Mouse (Mus musculus): ENCODE measurements around the gene Smok3c. TPM values are rescaled to one million over a fixed set of nuclear protein-coding genes. Genes with fewer than 3 reads are reported as not detected.
"Not testable (repeated sequence)": the region's sequence is repeated elsewhere in the genome, so short reads cannot be mapped to it uniquely, and the experiment has no call there.

Smok3c gene
- total and polyA plus RNA-seq, 2 experiments: not detected

- no peak overlapping the region for H3K27ac ChIP-seq (replicated peaks; ENCODE audit: insufficient read depth, low read depth, low read length)
- DNase-seq (ENCODE audit: extremely low read depth, low read depth, low spot score): no peak
Measured at GRCm38 (mm10) chr5:138107130-138107529, 54.1 kb downstream of the Smok3c start.

DNA sequence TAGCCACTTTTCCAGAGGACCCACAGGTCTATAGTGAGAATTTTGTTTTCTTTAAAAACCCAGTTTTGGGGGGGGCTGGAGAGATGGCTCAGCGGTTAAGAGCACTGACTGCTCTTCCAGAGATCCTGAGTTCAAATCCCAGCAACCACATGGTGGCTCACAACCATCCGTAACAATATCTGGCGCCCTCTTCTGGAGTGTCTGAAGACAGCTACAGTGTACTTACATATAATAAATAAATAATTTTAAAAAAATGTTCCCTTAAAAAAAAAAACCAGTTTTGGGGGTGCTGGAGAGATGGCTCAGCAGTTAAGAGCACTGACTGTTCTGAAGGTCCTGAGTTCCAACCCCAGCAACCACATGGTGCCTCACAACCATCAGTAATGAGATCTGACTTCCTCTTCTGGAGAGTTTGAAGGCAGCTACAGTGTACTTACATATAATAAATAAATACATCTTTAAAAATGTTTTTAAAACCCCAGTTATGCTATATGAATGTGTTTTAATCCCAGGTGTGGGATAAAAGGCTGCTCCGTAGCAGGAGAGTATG lies 56.9 kb downstream of the Smok3c start:
- not testable (repeated sequence) for H3K27ac ChIP-seq (replicated peaks; ENCODE audit: insufficient read depth, low read depth, low read length); H3K9ac ChIP-seq (ENCODE audit: low read depth, low read length); H3K4me1 ChIP-seq (ENCODE audit: control insufficient read depth, insufficient read depth, low read length); DNase-seq (ENCODE audit: extremely low read depth, low read depth, low spot score); H3K79me2 ChIP-seq (ENCODE audit: control insufficient read depth, insufficient read depth, low read length); H3K4me3 ChIP-seq (ENCODE audit: insufficient read depth, low read depth, low read length); H3K36me3 ChIP-seq (ENCODE audit: control insufficient read depth, insufficient read depth, low read length); H3K27me3 ChIP-seq (ENCODE audit: control insufficient read depth, insufficient read depth, low read length)
- WGBS: 65% methylated on average over 4 of the region's 4 CpGs

More at GRCm38 (mm10) chr5:138107130-138107529, 54.1 kb downstream of the Smok3c start:
- Histone ChIP-seq H3K27me3 (ENCODE audit: control insufficient read depth, insufficient read depth, low read length) (no peaks in the 10 kb centered on the region), H3K79me2 (ENCODE audit: control insufficient read depth, insufficient read depth, low read length) (no peaks in the 10 kb centered on the region), H3K4me1 (ENCODE audit: control insufficient read depth, insufficient read depth, low read length) (no peaks in the 10 kb centered on the region; the same call in 1 of the 2 replicates), H3K4me3 (ENCODE audit: insufficient read depth, low read depth, low read length) (no peak overlapping the region), H3K36me3 (ENCODE audit: control insufficient read depth, insufficient read depth, low read length) (peaks cover 20% of the 10 kb centered on the region), H3K9ac (ENCODE audit: low read depth, low read length) (no peak overlapping the region)
- 68% methylated on average over 3 of the region's 3 CpGs for WGBS
- TF ChIP-seq CTCF (IDR thresholded peaks at IDR 0.05; ENCODE audit: low read depth, low read length): no peak
- no peak for TF ChIP-seq POLR2A (IDR thresholded peaks at IDR 0.05; ENCODE audit: extremely low read depth, insufficient read depth, low read length)

Other genes with a start within 250 kb of the Smok3c start
- gene Pilra, start 216.9 kb upstream of the Smok3c start, total RNA-seq (2014; rRNA removed): 3.2 TPM in 2 replicates
- 2.3 and 2.4 TPM in 2 replicates for gene Pilra, start 216.9 kb upstream of the Smok3c start, polyA plus RNA-seq (2012; rRNA removed)
- gene Pilrb1, start 195.1 kb upstream of the Smok3c start, total RNA-seq (2014; rRNA removed): 3.2 and 6.1 TPM in 2 replicates
- 2.7 and 5.1 TPM in 2 replicates for gene Pilrb1, start 195.1 kb upstream of the Smok3c start, polyA plus RNA-seq (2012; rRNA removed)
- gene Pilrb2, start 181.4 kb upstream of the Smok3c start, total RNA-seq (2014; rRNA removed): 2.1 and 3.7 TPM in 2 replicates
- 2.2 and 4.4 TPM in 2 replicates for gene Pilrb2, start 181.4 kb upstream of the Smok3c start, polyA plus RNA-seq (2012; rRNA removed)
- gene Cyp3a13, start 131.6 kb upstream of the Smok3c start, total RNA-seq (2014; rRNA removed): 141 and 173 TPM in 2 replicates
- 22.9 and 28.6 TPM in 2 replicates for gene Cyp3a13, start 131.6 kb upstream of the Smok3c start, polyA plus RNA-seq (2012; rRNA removed)
- 0.47 and 0.55 TPM in 2 replicates for gene Gjc3, start 90.1 kb upstream of the Smok3c start, total RNA-seq (2014; rRNA removed)
- 0.18 and 0.44 TPM in 2 replicates for gene Gjc3, start 90.1 kb upstream of the Smok3c start, polyA plus RNA-seq (2012; rRNA removed)
- 1,462 and 1,614 TPM in 2 replicates for gene Azgp1, start 71.7 kb upstream of the Smok3c start, total RNA-seq (2014; rRNA removed)
- 1,097 and 1,209 TPM in 2 replicates for gene Azgp1, start 71.7 kb upstream of the Smok3c start, polyA plus RNA-seq (2012; rRNA removed)
- gene Smok3a, start 31.9 kb upstream of the Smok3c start, total RNA-seq (2014; rRNA removed): not detected in 2 replicates
- not detected in 2 replicates for gene Smok3a, start 31.9 kb upstream of the Smok3c start, polyA plus RNA-seq (2012; rRNA removed)
- 0.37 TPM in 1 of 2 replicates, not detected in the other for gene Smok3b, start 31.8 kb upstream of the Smok3c start, total RNA-seq (2014; rRNA removed)
- gene Smok3b, start 31.8 kb upstream of the Smok3c start, polyA plus RNA-seq (2012; rRNA removed): not detected in 2 replicates
- gene Zkscan1, start 31.9 kb downstream of the Smok3c start, total RNA-seq (2014; rRNA removed): 22.2 and 24.3 TPM in 2 replicates
- gene Zkscan1, start 31.9 kb downstream of the Smok3c start, polyA plus RNA-seq (2012; rRNA removed): 3.1 and 3.9 TPM in 2 replicates
- gene Zscan21, start 63.7 kb downstream of the Smok3c start, total RNA-seq (2014; rRNA removed): 8.9 and 10.2 TPM in 2 replicates
- 6.0 and 6.8 TPM in 2 replicates for gene Zscan21, start 63.7 kb downstream of the Smok3c start, polyA plus RNA-seq (2012; rRNA removed)
- 3.5 and 3.8 TPM in 2 replicates for gene Zfp113, start 102.5 kb downstream of the Smok3c start, total RNA-seq (2014; rRNA removed)
- gene Zfp113, start 102.5 kb downstream of the Smok3c start, polyA plus RNA-seq (2012; rRNA removed): 3.6 and 4.2 TPM in 2 replicates
- 61.9 and 74.4 TPM in 2 replicates for gene Cops6, start 107.9 kb downstream of the Smok3c start, total RNA-seq (2014; rRNA removed)
- gene Cops6, start 107.9 kb downstream of the Smok3c start, polyA plus RNA-seq (2012; rRNA removed): 109 and 118 TPM in 2 replicates
- gene Ap4m1, start 118.8 kb downstream of the Smok3c start, total RNA-seq (2014; rRNA removed): 9.6 and 12.3 TPM in 2 replicates
- 9.1 and 14.8 TPM in 2 replicates for gene Ap4m1, start 118.8 kb downstream of the Smok3c start, polyA plus RNA-seq (2012; rRNA removed)
- 11.0 and 14.8 TPM in 2 replicates for gene Mcm7, start 119.2 kb downstream of the Smok3c start, total RNA-seq (2014; rRNA removed)
- 9.7 and 12.4 TPM in 2 replicates for gene Mcm7, start 119.2 kb downstream of the Smok3c start, polyA plus RNA-seq (2012; rRNA removed)
- gene Taf6, start 134.3 kb downstream of the Smok3c start, total RNA-seq (2014; rRNA removed): 14.2 and 14.9 TPM in 2 replicates
- 29.9 and 32.7 TPM in 2 replicates for gene Taf6, start 134.3 kb downstream of the Smok3c start, polyA plus RNA-seq (2012; rRNA removed)
- gene Cnpy4, start 134.3 kb downstream of the Smok3c start, total RNA-seq (2014; rRNA removed): 4.9 and 5.0 TPM in 2 replicates
- gene Cnpy4, start 134.3 kb downstream of the Smok3c start, polyA plus RNA-seq (2012; rRNA removed): 1.3 and 1.7 TPM in 2 replicates
- gene Mblac1, start 141.1 kb downstream of the Smok3c start, total RNA-seq (2014; rRNA removed): 1.0 and 1.1 TPM in 2 replicates
- gene Mblac1, start 141.1 kb downstream of the Smok3c start, polyA plus RNA-seq (2012; rRNA removed): 2.1 and 2.7 TPM in 2 replicates
- not detected in 2 replicates for gene Nxpe5, start 172.7 kb downstream of the Smok3c start, total RNA-seq (2014; rRNA removed)
- gene Nxpe5, start 172.7 kb downstream of the Smok3c start, polyA plus RNA-seq (2012; rRNA removed): 0.04 and 0.07 TPM in 2 replicates
- gene Lamtor4, start 202.3 kb downstream of the Smok3c start, total RNA-seq (2014; rRNA removed): 99.9 and 105 TPM in 2 replicates
- 177 and 206 TPM in 2 replicates for gene Lamtor4, start 202.3 kb downstream of the Smok3c start, polyA plus RNA-seq (2012; rRNA removed)
- 3.1 and 3.2 TPM in 2 replicates for gene BC037034, start 210.8 kb downstream of the Smok3c start, total RNA-seq (2014; rRNA removed)
- 16.8 and 24.1 TPM in 2 replicates for gene BC037034, start 210.8 kb downstream of the Smok3c start, polyA plus RNA-seq (2012; rRNA removed)
- not detected in 2 replicates for gene Gal3st4, start 219.6 kb downstream of the Smok3c start, total RNA-seq (2014; rRNA removed)
- not detected in 2 replicates for gene Gal3st4, start 219.6 kb downstream of the Smok3c start, polyA plus RNA-seq (2012; rRNA removed)
- not detected in 2 replicates for gene Gm43720, start 226.8 kb downstream of the Smok3c start, total RNA-seq (2014; rRNA removed)
- gene Gm43720, start 226.8 kb downstream of the Smok3c start, polyA plus RNA-seq (2012; rRNA removed): not detected in 2 replicates
- gene Gpc2, start 226.8 kb downstream of the Smok3c start, total RNA-seq (2014; rRNA removed): 0.09 TPM in 1 of 2 replicates, not detected in the other
- 0.15 and 0.18 TPM in 2 replicates for gene Gpc2, start 226.8 kb downstream of the Smok3c start, polyA plus RNA-seq (2012; rRNA removed)
- 0.07 and 0.09 TPM in 2 replicates for gene Stag3, start 227.0 kb downstream of the Smok3c start, total RNA-seq (2014; rRNA removed)
- 0.09 TPM in 1 of 2 replicates, not detected in the other for gene Stag3, start 227.0 kb downstream of the Smok3c start, polyA plus RNA-seq (2012; rRNA removed)

All from liver, adult 2 months (tissue).